Mouse (Mus musculus): ENCODE measurements around the gene Duox2.

- no peak for TF ChIP-seq CTCF (IDR thresholded peaks at IDR 0.05; ENCODE audit: borderline replicate concordance, insufficient read depth, low read length)
- no peak for TF ChIP-seq POLR2A (IDR thresholded peaks at IDR 0.05; ENCODE audit: low read depth, low read length)
Observed at GRCm38 (mm10) chr2:122315372-122315771, 17.1 kb upstream of the Duox2 start, which contains the start of gene Duox1.

All from embryonic fibroblast, embryonic 13.5 days (primary cell).